Mouse (Mus musculus) ES-E14 (cell line): Measurements from ENCODE around the gene Psma3.

Experiments
- CHD2 ChIP-seq: IDR thresholded peaks from 2 replicates; pipeline ENCODE4 v1.6.1; 2014; ENCODE audit warnings: mild to moderate bottlenecking, low read depth, low read length, inconsistent platforms
- HCFC1 ChIP-seq: IDR thresholded peaks from 2 replicates; pipeline ENCODE4 v1.6.1; 2012; ENCODE audit warnings: low read length, inconsistent platforms, borderline replicate concordance; ENCODE audit not compliant: insufficient read depth
- MAFK ChIP-seq: IDR thresholded peaks from 2 replicates; pipeline ENCODE4 v1.6.1; 2014; ENCODE audit warnings: mild to moderate bottlenecking, low read depth, low read length, inconsistent platforms; ENCODE audit not compliant: insufficient read depth
- ZC3H11A ChIP-seq: IDR thresholded peaks from 2 replicates; pipeline ENCODE4 v1.6.1; 2012; ENCODE audit warnings: low read depth, mild to moderate bottlenecking, inconsistent platforms, low read length, borderline replicate concordance

- TF ChIP-seq MAFK (no peak), CHD2 (peak; percentile 98), HCFC1 (peak; percentile 64; the same call in 1 of the 2 replicates), ZC3H11A (no peak)
Observed at GRCm38 (mm10) chr12:71015363-71016210, 41.2 kb downstream of the Psma3 start, which contains the start of gene Arid4a.
